Mouse (Mus musculus) gastrocnemius, adult 2 months (tissue): Measurements from ENCODE around the gene Senp1. TPM values are rescaled to one million over a fixed set of nuclear protein-coding genes. Genes with fewer than 3 reads are reported as not detected.
A peak's percentile ranks its signal among the peaks of the same experiment; 100 is the strongest.

Experiments used
- DNase-seq: peaks from one replicate; pipeline ENCODE4 v3.0.0; 2022
- H3K27ac ChIP-seq: fragments of 200-600 bp; 2 replicates; pipeline ENCODE4 v1.8.1; 2022; ENCODE audit warnings: mild to moderate bottlenecking
- H3K4me3 ChIP-seq: fragments of 200-600 bp; 2 replicates; pipeline ENCODE4 v1.8.1; 2022; ENCODE audit warnings: mild to moderate bottlenecking, moderate library complexity
- CTCF ChIP-seq: fragments of 200-600 bp; IDR thresholded peaks from 2 replicates; pipeline ENCODE4 v1.8.1; 2022; ENCODE audit warnings: antibody characterized with exemption, mild to moderate bottlenecking, moderate library complexity
- intact Hi-C: fragments of 180-260 bp; cut with DNase I; formaldehyde crosslinking; loops from one replicate; pipeline ENCODE4 v1.15.1; 2025
- total RNA-seq, 2 experiments: library from RNA; stranded (reverse); gene quantifications; 2 replicates each; pipeline ENCODE4 v1.2.3; 2021

Gene Senp1
- total RNA-seq, 2 experiments from 2014 or later: 7.4 to 8.5 TPM

GRCm38 (mm10) chr15:98029798-98030197 lies 63.7 kb downstream of the Senp1 start:
- TF ChIP-seq CTCF: no peak
- no peak overlapping the region for H3K27ac ChIP-seq
- H3K4me3 ChIP-seq: no peak overlapping the region
- DNase-seq: no peak
- intact Hi-C loops: no loop called here

- Histone ChIP-seq H3K4me3 (no peak overlapping the region), H3K27ac (no peak overlapping the region)
- no peak for TF ChIP-seq CTCF
- intact Hi-C loops: no loop called here
- no peak for DNase-seq
Observed at GRCm38 (mm10) chr15:98026967-98027904, 66.3 kb downstream of the Senp1 start.

GRCm38 (mm10) chr15:98025611-98026010 lies 67.9 kb downstream of the Senp1 start:
- Histone ChIP-seq H3K27ac (no peak overlapping the region), H3K4me3 (no peak overlapping the region)
- DNase-seq: no peak
- no peak for TF ChIP-seq CTCF
- intact Hi-C loops: no loop called here

GRCm38 (mm10) chr15:98023137-98023536 lies 70.4 kb downstream of the Senp1 start:
- TF ChIP-seq CTCF: no peak
- intact Hi-C loops: no loop called here
- DNase-seq: no peak

GRCm38 (mm10) chr15:98021886-98022285 lies 71.7 kb downstream of the Senp1 start:
- no peak for TF ChIP-seq CTCF
- Histone ChIP-seq H3K4me3 (no peak overlapping the region), H3K27ac (no peak overlapping the region)
- intact Hi-C loops: no loop called here
- DNase-seq: no peak

More at GRCm38 (mm10) chr15:98023137-98023536, 70.4 kb downstream of the Senp1 start:
- H3K27ac ChIP-seq: no peak overlapping the region
- H3K4me3 ChIP-seq: no peak overlapping the region

GRCm38 (mm10) chr15:98019047-98019446 lies 74.5 kb downstream of the Senp1 start:
- no peak for DNase-seq
- no peak overlapping the region for H3K4me3 ChIP-seq
- intact Hi-C loops: no loop called here
- no peak for TF ChIP-seq CTCF
- H3K27ac ChIP-seq: no peak overlapping the region

GRCm38 (mm10) chr15:98017925-98018324 lies 75.6 kb downstream of the Senp1 start:
- Histone ChIP-seq H3K4me3 (no peak overlapping the region), H3K27ac (no peak overlapping the region)
- intact Hi-C loops: no loop called here
- no peak for TF ChIP-seq CTCF
- no peak for DNase-seq

- no peak for TF ChIP-seq CTCF
- no peak overlapping the region for H3K4me3 ChIP-seq
- no peak for DNase-seq
- intact Hi-C loops: no loop called here
- no peak overlapping the region for H3K27ac ChIP-seq
Observed at GRCm38 (mm10) chr15:98012810-98013209, 80.7 kb downstream of the Senp1 start.

GRCm38 (mm10) chr15:98005181-98005580 lies 88.4 kb downstream of the Senp1 start:
- Histone ChIP-seq H3K27ac (no peak overlapping the region), H3K4me3 (no peak overlapping the region)
- intact Hi-C loops: no loop called here
- no peak for DNase-seq
- TF ChIP-seq CTCF: no peak

- no peak for TF ChIP-seq CTCF
- H3K4me3 ChIP-seq: peak overlapping the region; percentile 66
- intact Hi-C loops: no loop called here
- H3K27ac ChIP-seq: no peak overlapping the region
- peak; percentile 33 for DNase-seq
Observed at GRCm38 (mm10) chr15:98004740-98005159, 88.8 kb downstream of the Senp1 start.

GRCm38 (mm10) chr15:98003822-98004739 lies 89.5 kb downstream of the Senp1 start, which contains the start of gene Col2a1:
Gene Col2a1, minus strand, starts transcription at chr15:98004695.
- intact Hi-C loops: no loop called here
- no peak for TF ChIP-seq CTCF
- Histone ChIP-seq H3K27ac (0 out of 2 replicates have a peak within 1 kb of the TSS, but pooled peaks have one; percentile 12), H3K4me3 (peak within 1 kb of the TSS; percentile 66)
- peak; percentile 25 for DNase-seq

- peak; percentile 48 for DNase-seq
- no peak for TF ChIP-seq CTCF
- Histone ChIP-seq H3K4me3 (peak overlapping the region; percentile 66), H3K27ac (no peak overlapping the region)
- intact Hi-C loops: no loop called here
Observed at GRCm38 (mm10) chr15:98002991-98003821, 90.3 kb downstream of the Senp1 start.
